Mouse (Mus musculus) lung, postnatal 0 days (tissue): ENCODE results near the gene Trim47.

ENCODE experiments used
- CTCF ChIP-seq: IDR thresholded peaks from 2 replicates; pipeline ENCODE4 v1.5.1; 2016; ENCODE audit warnings: antibody characterized with exemption, mild to moderate bottlenecking
- EP300 ChIP-seq: IDR thresholded peaks from 2 replicates; pipeline ENCODE4 v1.6.1; 2016; ENCODE audit warnings: antibody characterized with exemption, mild to moderate bottlenecking, control low read depth

- peak; percentile 48 for TF ChIP-seq CTCF
- TF ChIP-seq EP300, result no peak
These were observed 9.2 kb downstream of the Trim47 start for GRCm38 (mm10) chr11:116117819-116118218.
